Mouse (Mus musculus): ENCODE results near the gene Ccser1.

- no peak for TF ChIP-seq CTCF (IDR thresholded peaks at IDR 0.05; ENCODE audit: insufficient read depth, low read depth, low read length)
- TF ChIP-seq POLR2A (IDR thresholded peaks at IDR 0.05; ENCODE audit: insufficient read depth, low read depth, low read length), result no peak
Measured at GRCm38 (mm10) chr6:61311324-61312091, 131.4 kb downstream of the Ccser1 start.
